Mouse (Mus musculus) liver, adult 2 months (tissue): ENCODE results near the gene Anks1b. TPM values are rescaled to one million over a fixed set of nuclear protein-coding genes. Genes with fewer than 3 reads are reported as not detected.

Experiments
- DNase-seq: peaks from one replicate; pipeline ENCODE4 v3.0.0-alpha.2; 2011; ENCODE audit warnings: low read depth, low spot score; ENCODE audit errors: extremely low read depth
- H3K27ac ChIP-seq: fragments of 200-500 bp; replicated peaks from 2 replicates; pipeline ENCODE4 v1.5.1; 2012; ENCODE audit warnings: low read depth, mild to moderate bottlenecking, control low read depth, inconsistent platforms, low read length; ENCODE audit not compliant: insufficient read depth
- H3K27me3 ChIP-seq: fragments of 200-500 bp; 2 replicates; pipeline ENCODE4 v1.6.1; 2012; ENCODE audit warnings: mild to moderate bottlenecking, moderate library complexity, low read length, inconsistent platforms; ENCODE audit not compliant: control insufficient read depth, insufficient read depth
- H3K36me3 ChIP-seq: fragments of 200-500 bp; 2 replicates; pipeline ENCODE4 v1.6.1; 2012; ENCODE audit warnings: low read length, inconsistent platforms; ENCODE audit not compliant: control insufficient read depth, insufficient read depth
- H3K4me1 ChIP-seq: fragments of 200-500 bp; 2 replicates; pipeline ENCODE4 v1.6.1; 2011; ENCODE audit warnings: low read length; ENCODE audit not compliant: control insufficient read depth, insufficient read depth
- H3K4me3 ChIP-seq: fragments of 200-500 bp; 2 replicates; pipeline ENCODE4 v1.5.1; 2011; ENCODE audit warnings: low read depth, mild to moderate bottlenecking, control low read depth, low read length, moderate library complexity; ENCODE audit not compliant: insufficient read depth
- H3K79me2 ChIP-seq: fragments of 200-500 bp; 2 replicates; pipeline ENCODE4 v1.6.1; 2012; ENCODE audit warnings: inconsistent platforms, mild to moderate bottlenecking, low read length, moderate library complexity; ENCODE audit not compliant: control insufficient read depth, insufficient read depth
- H3K9ac ChIP-seq: fragments of 200-500 bp; 2 replicates; pipeline ENCODE4 v1.6.1; 2012; ENCODE audit warnings: low read depth, mild to moderate bottlenecking, control low read depth, inconsistent platforms, low read length
- CTCF ChIP-seq: fragments of 200-500 bp; IDR thresholded peaks from 2 replicates; pipeline ENCODE4 v1.5.1; 2011; ENCODE audit warnings: low read depth, low read length, control low read depth
- POLR2A ChIP-seq: fragments of 200-500 bp; IDR thresholded peaks from 2 replicates; pipeline ENCODE4 v1.6.1; 2011; ENCODE audit warnings: low read length, control low read depth; ENCODE audit not compliant: insufficient read depth; ENCODE audit errors: extremely low read depth
- WGBS: fragments of 180-500 bp; shearing (Covaris S2); methylation state at CpG from one replicate; pipeline ENCODE4 v1.1.7; 2018; 5-methylcytosine and 5-hydroxymethylcytosine counted together
- polyA plus RNA-seq: library from polyadenylated mRNA; depleted of rRNA; stranded (reverse); fragments of >200 nt; gene quantifications from 2 replicates; pipeline ENCODE4 v1.2.3, GENCODE M21; 2012
- total RNA-seq: library from RNA; depleted of rRNA; stranded (reverse); fragments of >200 nt; gene quantifications from 2 replicates; pipeline ENCODE4 v1.2.3, GENCODE M21; 2014

Gene Anks1b
- total and polyA plus RNA-seq, 2 experiments: under 0.01 TPM; not detected in 1

- no peaks in the 10 kb centered on the region for H3K4me1 ChIP-seq
- no peak overlapping the region for H3K4me3 ChIP-seq
- no peaks in the 10 kb centered on the region for H3K27me3 ChIP-seq
- TF ChIP-seq CTCF (no peak), POLR2A (no peak)
- H3K36me3 ChIP-seq: no peaks in the 10 kb centered on the region
- H3K79me2 ChIP-seq: no peaks in the 10 kb centered on the region
- H3K9ac ChIP-seq: no peak overlapping the region
- no peak for DNase-seq
- no peak overlapping the region for H3K27ac ChIP-seq
Measured at GRCm38 (mm10) chr10:90140947-90141346, 267.6 kb downstream of the Anks1b start.

DNA sequence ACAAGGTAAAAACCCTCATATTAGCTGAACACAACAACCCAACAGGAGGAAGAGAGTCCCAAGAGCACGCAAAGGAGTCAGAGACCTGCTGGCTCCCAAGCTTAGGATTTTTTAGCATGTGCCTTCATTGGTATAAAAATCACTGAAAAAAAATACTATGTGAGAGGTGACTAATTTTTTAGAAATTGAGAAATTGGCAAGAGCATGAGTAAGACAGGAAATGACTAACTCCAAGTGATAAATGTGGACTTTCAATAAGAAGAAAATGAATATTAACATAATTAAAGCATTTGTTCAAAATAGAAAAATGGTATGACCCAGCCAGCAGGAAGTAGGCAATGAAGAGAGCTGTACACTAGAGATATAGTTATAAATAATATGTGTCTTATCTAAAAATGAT, 271.1 kb downstream of the Anks1b start:
- no peaks in the 10 kb centered on the region for H3K27me3 ChIP-seq
- WGBS: 77% methylated on average over 1 of the region's 1 CpGs
- TF ChIP-seq CTCF (no peak), POLR2A (no peak)
- DNase-seq: no peak
- H3K27ac ChIP-seq: no peak overlapping the region
- H3K4me1 ChIP-seq: no peaks in the 10 kb centered on the region
- H3K9ac ChIP-seq: no peak overlapping the region
- no peaks in the 10 kb centered on the region for H3K79me2 ChIP-seq
- no peaks in the 10 kb centered on the region for H3K36me3 ChIP-seq
- H3K4me3 ChIP-seq: no peak overlapping the region

- no peaks in the 10 kb centered on the region for H3K27me3 ChIP-seq
- H3K4me1 ChIP-seq: no peaks in the 10 kb centered on the region
- no peak for TF ChIP-seq POLR2A
- TF ChIP-seq CTCF: no peak
Measured at GRCm38 (mm10) chr10:90151510-90151909, 278.2 kb downstream of the Anks1b start.

DNA sequence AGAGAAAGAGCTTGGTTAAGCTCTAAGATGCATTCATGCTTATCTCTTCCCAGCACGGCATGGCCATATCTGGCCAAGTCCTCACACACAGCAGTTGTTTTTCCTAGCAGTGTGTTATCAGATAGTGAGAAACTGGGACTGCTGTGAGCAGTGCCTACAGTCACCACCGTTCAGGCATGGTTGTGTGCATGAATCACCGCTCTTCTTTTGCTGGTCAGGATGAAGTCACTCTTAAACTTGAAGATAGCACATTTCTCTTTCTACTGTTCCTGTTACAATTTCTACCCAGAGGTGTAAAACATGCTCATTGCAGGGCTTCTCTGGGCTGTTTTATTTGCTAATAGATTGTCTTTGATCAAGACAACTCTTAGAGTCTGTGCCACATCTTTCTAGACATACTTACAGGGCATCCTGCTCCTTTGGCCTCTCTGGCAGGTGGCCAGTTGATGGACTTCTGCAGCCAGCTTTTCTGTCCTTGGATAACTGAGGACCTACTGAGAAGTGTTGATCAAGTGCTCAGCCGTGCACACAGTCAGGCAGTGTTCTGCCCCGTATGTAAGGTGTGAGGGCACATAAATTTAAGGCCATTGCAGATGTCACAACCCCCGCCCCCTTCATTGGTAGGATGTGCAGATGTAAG, 296.8 kb downstream of the Anks1b start:
- no peak for DNase-seq
- H3K27me3 ChIP-seq: no peaks in the 10 kb centered on the region
- H3K4me3 ChIP-seq: no peak overlapping the region
- no peak overlapping the region for H3K27ac ChIP-seq
- no peaks in the 10 kb centered on the region for H3K79me2 ChIP-seq
- 54% methylated on average over 6 of the region's 6 CpGs for WGBS
- no peaks in the 10 kb centered on the region for H3K36me3 ChIP-seq
- TF ChIP-seq CTCF: no peak
- no peak for TF ChIP-seq POLR2A
- H3K4me1 ChIP-seq: no peaks in the 10 kb centered on the region
- H3K9ac ChIP-seq: no peak overlapping the region

More at GRCm38 (mm10) chr10:90151510-90151909, 278.2 kb downstream of the Anks1b start:
- DNase-seq: no peak
- Histone ChIP-seq H3K9ac (no peak overlapping the region), H3K79me2 (no peaks in the 10 kb centered on the region), H3K36me3 (no peaks in the 10 kb centered on the region), H3K4me3 (no peak overlapping the region), H3K27ac (no peak overlapping the region)

GRCm38 (mm10) chr10:90190366-90190765, 317.1 kb downstream of the Anks1b start:
- 70% methylated on average over 5 of the region's 5 CpGs for WGBS
- H3K27ac ChIP-seq: no peak overlapping the region
- TF ChIP-seq CTCF (no peak), POLR2A (no peak)

DNA sequence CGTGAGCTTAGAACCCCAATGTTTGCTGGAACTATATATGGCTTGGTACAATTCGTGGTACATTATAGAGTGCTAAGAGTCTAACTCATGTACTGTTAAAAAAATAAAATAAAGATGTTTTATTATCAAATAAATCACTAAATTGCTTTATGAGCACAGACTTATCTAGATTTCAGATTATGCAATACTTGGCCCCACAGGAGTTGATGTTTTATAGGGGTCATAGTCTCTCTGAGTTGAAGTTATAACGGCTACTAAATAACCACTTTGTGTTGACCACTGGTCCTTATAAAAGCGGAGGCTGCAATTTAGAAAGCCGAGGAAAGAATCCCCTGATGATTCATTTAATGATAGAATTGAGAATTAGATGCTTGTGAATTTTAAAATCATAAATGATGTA, 323.6 kb downstream of the Anks1b start:
- TF ChIP-seq CTCF: no peak
- TF ChIP-seq POLR2A: no peak
- Histone ChIP-seq H3K27me3 (no peaks in the 10 kb centered on the region), H3K4me1 (no peaks in the 10 kb centered on the region), H3K27ac (no peak overlapping the region), H3K36me3 (no peaks in the 10 kb centered on the region), H3K4me3 (no peak overlapping the region), H3K79me2 (no peaks in the 10 kb centered on the region), H3K9ac (no peak overlapping the region)
- DNase-seq: no peak
- WGBS: 82% methylated on average over 5 of the region's 5 CpGs

More at GRCm38 (mm10) chr10:90190366-90190765, 317.1 kb downstream of the Anks1b start:
- no peak overlapping the region for H3K4me3 ChIP-seq
- H3K36me3 ChIP-seq: no peaks in the 10 kb centered on the region
- no peaks in the 10 kb centered on the region for H3K27me3 ChIP-seq
- DNase-seq: no peak
- H3K4me1 ChIP-seq: no peaks in the 10 kb centered on the region
- no peaks in the 10 kb centered on the region for H3K79me2 ChIP-seq
- no peak overlapping the region for H3K9ac ChIP-seq
